Comparison of ENCODE assay signal across 16 mouse cellular contexts in genomic region chr13:42990493-42991111, GRCm38 (mm10).
"Had no signal": no experiment of that assay in that cellular context is flagged by ENCODE, and none has a peak within 500 bp of the region (broad histone marks: within the 10 kb centered on the region; RNA-seq: fewer than 3 reads in every experiment).

No protein-coding gene starts in this region.

- H3K27ac ChIP-seq: limb, embryonic 13.5 days; liver, embryonic 13.5 days; macrophage; midbrain, embryonic 13.5 days had no signal

- H3K4me1 ChIP-seq: liver, embryonic 13.5 days; midbrain, embryonic 13.5 days had no signal

- DNase-seq: kidney, adult 11 months; kidney, adult 8-10 months; kidney, postnatal 10 days; kidney, postnatal 4 days; left cerebral cortex, postnatal 4 days; liver, embryonic 13.5 days; lung, embryonic 14.5 days; right cerebral cortex, postnatal 25 days; thymus, adult 2 months; thymus, postnatal 14 days; thymus, postnatal 4 days had no signal

- ATAC-seq: hindbrain, embryonic 16.5 days; lung, postnatal 0 days; midbrain, embryonic 13.5 days had no signal

- H3K36me3 ChIP-seq: limb, embryonic 13.5 days; liver, embryonic 13.5 days; midbrain, embryonic 13.5 days had no signal

- H3K27me3 ChIP-seq: limb, embryonic 13.5 days; liver, embryonic 13.5 days; midbrain, embryonic 13.5 days had no signal

- H3K9ac ChIP-seq: limb, embryonic 13.5 days; liver, embryonic 13.5 days; lung, embryonic 14.5 days; midbrain, embryonic 13.5 days had no signal

- H3K9me3 ChIP-seq: limb, embryonic 13.5 days; liver, embryonic 13.5 days had no signal

- H3K4me2 ChIP-seq: limb, embryonic 13.5 days; liver, embryonic 13.5 days; lung, embryonic 14.5 days; midbrain, embryonic 13.5 days had no signal

- H3K4me3 ChIP-seq: limb, embryonic 13.5 days; liver, embryonic 13.5 days; midbrain, embryonic 13.5 days had no signal
